Mouse (Mus musculus): ENCODE data around the gene Srebf1.

Srebf1 gene

GRCm38 (mm10) chr11:60206207-60206606, 16.2 kb downstream of the Srebf1 start:
- DNase-seq (ENCODE audit: low spot score in 2 of 2), result no peak

DNA sequence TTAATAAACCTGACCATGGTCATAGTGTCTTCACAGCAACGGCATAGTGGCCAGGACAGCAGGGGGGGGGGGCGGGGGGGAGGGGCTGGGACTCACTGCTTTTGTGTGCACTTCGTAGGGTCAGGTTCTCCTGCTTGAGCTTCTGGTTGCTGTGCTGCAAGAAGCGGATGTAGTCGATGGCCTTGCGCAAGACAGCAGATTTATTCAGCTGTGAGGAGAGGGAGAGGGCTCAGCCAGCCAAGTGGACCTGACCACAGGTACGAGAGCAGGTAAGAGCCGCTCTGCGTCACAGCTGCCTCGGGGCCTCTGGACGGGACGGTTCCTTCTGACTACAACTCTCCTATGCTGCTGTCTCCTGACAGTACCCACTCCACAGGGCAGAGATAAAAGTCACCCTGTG, 17.4 kb downstream of the Srebf1 start:
- DNase-seq (ENCODE audit: low spot score in 2 of 2), result no peak

- no peak for DNase-seq (ENCODE audit: low spot score in 2 of 2)
Measured at GRCm38 (mm10) chr11:60202710-60203638, 19.4 kb downstream of the Srebf1 start.

DNA sequence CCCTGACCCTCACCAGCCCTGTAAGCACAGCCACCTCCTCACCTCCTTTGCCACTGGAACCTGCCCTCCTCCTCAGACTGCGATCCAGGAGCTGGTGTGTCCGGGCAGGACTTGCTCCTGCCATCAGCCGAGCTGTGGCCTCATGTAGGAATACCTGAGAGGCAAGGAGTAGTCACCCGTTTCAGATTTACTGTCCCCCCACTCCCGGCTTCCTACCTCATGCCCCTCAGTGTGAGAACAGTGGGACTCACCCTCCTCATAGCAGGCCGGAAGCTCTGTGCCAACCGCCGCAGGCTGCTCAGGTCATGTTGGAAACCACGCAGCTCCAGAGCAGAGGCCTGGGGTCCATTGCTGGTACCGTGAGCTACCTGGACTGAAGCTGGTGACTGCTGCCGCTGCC, 22.0 kb downstream of the Srebf1 start:
- no peak for DNase-seq (ENCODE audit: low spot score in 2 of 2)

- peak in 1 of 2 experiments; percentile 94 for DNase-seq (ENCODE audit: low spot score in 2 of 2)
Measured at GRCm38 (mm10) chr11:60199702-60200184, 22.6 kb downstream of the Srebf1 start.

- DNase-seq (ENCODE audit: low spot score in 2 of 2), result no peak
Measured at GRCm38 (mm10) chr11:60198651-60199050, 23.7 kb downstream of the Srebf1 start.

GRCm38 (mm10) chr11:60197998-60198619, 24.3 kb downstream of the Srebf1 start:
- DNase-seq (ENCODE audit: low spot score in 2 of 2), result no peak

DNA sequence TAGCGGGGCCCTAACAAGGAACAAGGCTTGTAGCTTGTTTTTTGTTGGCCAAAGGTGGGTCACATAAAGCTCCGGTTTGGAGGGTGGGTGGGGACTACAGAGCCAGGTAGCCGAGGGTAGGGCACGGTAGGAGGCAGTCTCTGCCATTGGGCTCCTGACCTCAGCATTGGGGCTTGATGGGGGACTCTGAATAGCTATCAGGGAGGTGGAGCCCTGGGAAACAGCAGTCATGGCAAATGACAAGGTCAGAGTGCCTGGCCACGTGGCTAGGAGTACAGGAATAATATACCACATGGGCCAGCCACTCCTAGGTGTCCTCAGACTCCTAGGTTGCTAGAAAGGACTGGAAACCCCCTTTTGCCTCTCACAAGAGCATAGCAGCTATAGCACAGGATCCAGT, 26.0 kb downstream of the Srebf1 start:
- no peak for DNase-seq (ENCODE audit: low spot score in 2 of 2)

- DNase-seq (ENCODE audit: low spot score in 2 of 2), result no peak
Measured at GRCm38 (mm10) chr11:60195108-60195507, 27.3 kb downstream of the Srebf1 start.

DNA sequence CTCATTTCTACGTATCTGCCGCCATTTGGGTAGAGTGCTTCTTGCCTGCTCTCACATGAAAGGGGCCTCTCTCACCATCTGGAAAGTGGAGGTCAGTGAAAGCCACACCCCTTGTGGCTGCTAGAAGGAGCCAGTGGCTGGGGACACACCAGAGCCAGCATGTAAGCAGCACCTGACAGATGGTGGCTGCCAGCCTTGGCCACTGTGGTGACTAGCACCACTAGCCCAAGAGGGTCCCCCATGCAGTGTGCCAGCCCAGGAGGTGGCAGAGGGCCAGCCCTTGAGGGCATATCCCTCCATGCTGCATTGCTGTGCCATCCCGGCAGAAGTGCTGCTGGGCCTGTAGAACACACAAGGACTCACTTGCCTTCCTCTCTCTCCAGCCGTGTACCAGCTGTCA, 28.8 kb downstream of the Srebf1 start:
- DNase-seq (ENCODE audit: low spot score in 2 of 2), result no peak

DNA sequence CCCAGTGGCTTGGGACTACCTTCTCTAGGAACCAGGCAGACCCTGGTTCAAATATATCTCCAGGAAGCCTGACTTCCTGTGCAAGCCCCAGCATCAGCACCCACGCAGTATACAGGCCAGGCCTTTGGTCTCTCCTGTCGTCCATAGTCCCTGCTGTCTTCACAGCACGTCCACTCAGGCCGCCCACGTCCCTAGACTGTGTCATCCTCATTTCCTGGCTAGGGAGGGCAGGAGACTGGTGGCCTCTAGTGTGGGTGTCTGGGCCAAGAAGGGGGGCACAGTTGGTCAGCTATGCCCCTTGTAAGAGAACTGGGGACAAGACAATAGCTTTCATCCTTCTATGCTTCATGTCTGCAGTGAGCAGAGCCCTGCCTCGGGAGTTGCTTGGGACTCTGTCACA, 29.8 kb downstream of the Srebf1 start:
- no peak for DNase-seq (ENCODE audit: low spot score in 2 of 2)

- no peak for DNase-seq (ENCODE audit: low spot score in 2 of 2)
Measured at GRCm38 (mm10) chr11:60190055-60190641, 32.2 kb downstream of the Srebf1 start.

- DNase-seq (ENCODE audit: low spot score in 2 of 2), result no peak
Measured at GRCm38 (mm10) chr11:60189501-60190040, 32.8 kb downstream of the Srebf1 start.

GRCm38 (mm10) chr11:60188275-60188853, 34.0 kb downstream of the Srebf1 start:
- DNase-seq (ENCODE audit: low spot score in 2 of 2), result no peak

DNA sequence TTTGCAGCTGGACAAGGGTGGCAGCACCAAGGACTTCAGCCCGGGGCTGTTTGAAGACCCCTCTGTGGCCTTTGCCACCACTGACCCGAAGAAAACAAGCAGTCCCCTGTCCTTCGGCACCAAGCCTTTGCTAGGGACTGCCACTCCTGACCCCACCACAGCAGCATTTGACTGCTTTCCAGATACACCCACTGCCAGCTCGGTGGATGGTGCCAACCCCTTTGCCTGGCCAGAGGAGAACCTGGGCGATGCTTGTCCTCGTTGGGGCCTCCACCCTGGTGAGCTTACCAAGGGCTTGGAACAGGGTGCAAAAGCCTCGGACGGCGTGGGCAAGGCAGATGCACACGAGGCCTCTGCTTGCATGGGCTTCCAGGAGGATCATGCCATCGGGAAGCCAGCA, 35.3 kb downstream of the Srebf1 start:
- DNase-seq (ENCODE audit: low spot score in 2 of 2), result no peak

DNA sequence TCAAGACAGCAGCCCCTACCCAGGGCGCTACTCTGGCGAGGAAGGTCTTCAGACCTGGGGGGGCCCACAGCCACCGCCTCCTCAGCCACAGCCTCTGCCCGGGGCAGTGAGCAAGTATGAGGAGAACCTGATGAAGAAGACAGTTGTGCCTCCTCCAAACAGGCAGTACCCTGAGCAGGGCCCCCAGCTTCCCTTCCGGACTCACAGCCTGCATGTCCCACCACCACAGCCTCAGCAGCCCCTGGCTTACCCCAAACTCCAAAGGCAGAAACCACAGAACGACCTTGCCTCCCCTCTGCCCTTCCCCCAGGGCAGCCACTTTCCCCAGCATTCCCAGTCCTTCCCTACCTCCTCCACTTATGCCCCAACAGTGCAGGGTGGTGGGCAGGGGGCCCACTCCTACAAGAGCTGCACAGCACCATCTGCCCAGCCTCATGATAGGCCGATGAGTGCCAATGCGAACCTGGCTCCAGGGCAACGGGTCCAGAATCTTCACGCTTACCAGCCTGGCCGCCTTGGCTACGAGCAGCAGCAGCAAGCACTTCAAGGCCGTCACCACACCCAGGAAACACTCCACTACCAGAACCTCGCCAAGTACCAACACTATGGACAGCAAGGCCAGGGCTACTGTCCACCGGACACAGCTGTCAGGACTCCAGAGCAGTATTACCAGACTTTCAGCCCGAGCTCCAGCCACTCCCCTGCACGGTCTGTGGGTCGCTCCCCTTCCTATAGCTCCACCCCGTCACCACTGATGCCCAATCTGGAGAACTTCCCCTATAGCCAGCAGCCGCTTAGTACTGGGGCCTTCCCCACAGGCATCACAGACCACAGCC, 36.8 kb downstream of the Srebf1 start:
- DNase-seq (ENCODE audit: low spot score in 2 of 2), result peak in 1 of 2 experiments; percentile 35

DNA sequence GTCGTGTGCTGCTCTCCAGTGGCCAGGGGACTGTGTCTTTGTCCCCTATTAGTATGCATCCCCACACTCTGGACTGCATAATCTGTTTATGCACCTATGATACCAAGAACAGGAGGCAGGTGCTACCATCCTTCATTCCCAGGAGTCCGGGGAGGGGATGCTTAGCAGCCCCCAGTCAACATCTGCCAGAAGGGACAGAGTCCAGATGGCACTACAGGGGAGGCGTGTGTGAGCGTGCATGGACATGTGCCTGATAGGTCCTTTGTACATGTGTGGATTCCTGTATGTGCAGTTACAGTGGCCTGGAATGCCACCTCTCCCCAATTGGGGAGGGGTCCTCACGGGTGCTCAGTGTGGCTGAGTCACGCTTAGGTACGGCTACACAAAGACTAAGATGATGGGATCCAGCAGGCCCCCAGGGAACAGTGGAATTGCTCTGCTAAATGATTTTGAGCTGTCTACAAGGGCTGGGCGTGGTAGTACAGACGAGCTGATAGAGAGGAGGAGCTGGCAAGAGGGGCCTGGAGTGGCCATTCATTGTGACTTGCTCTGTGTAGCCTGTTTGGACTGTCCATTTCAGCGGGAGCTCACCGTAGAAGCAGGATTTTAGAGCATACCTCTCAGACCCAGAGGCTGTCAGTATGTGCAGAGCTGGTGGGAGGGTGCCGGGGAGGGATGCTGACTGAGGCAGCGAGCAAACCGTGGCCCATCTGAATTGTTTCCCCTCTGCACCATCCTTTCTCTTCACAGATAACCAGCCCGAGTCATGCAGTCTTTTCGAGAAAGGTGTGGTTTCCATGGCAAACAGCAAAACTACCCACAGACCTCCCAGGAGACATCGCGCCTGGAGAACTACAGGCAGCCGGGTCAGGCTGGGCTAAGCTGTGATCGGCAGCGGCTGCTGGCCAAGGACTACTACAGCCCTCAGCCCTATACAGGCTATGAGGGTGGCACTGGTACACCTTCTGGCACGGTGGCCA, 37.7 kb downstream of the Srebf1 start:
- DNase-seq (ENCODE audit: low spot score in 2 of 2), result peak in 1 of 2 experiments; percentile 68

DNA sequence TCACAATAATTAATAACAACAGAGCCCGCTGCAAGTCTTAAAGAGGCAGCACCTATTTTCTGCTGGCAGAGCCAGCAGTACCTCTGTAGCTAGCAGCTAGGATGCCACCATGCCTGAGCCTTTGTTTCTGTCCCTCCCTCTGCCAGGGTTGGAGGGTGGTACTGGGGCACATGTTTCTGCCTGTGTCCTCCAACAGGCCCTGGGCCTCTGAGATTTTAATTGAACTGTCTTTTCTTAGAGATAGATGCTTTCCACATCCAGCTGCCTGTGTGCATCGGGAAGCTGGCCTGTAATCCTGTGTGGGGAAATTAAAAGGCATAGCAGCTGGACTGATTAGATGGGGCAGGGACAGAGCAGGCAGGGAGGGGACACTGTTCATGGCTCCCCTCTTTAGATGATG, 39.6 kb downstream of the Srebf1 start:
- no peak for DNase-seq (ENCODE audit: low spot score in 2 of 2)

DNA sequence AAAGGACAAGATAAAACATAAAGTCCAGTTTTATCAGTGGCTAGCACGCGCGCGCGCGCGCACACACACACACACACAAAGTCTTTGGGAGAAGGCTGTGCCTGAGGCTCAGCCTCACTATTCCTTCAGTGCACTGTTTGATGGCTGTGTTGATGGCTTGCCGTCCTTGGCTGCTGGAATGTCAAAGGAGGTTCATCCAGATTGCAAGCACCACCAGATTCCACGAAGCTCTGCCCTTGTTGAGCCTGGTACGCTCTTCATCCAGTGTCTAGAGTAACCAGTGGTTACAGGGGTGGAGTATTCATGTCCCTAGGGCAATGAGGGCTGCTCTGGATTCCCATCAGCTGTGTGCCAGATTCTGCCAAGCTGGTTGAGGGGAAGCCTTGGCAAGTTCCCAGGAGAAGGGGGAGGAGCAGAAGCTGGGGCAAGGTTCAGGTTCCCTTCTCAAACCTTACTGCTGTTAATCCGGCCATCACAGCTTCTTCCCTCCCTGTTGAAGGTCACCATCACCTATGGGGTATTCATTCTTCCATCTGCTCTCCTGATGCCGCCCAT, 40.2 kb downstream of the Srebf1 start:
- DNase-seq (ENCODE audit: low spot score in 2 of 2), result no peak
